Mouse (Mus musculus) limb, embryonic 13.5 days (tissue): Measurements from ENCODE around the gene Vezt. TPM values are rescaled to one million over a fixed set of nuclear protein-coding genes. Genes with fewer than 3 reads are reported as not detected.
A peak's percentile ranks its signal among the peaks of the same experiment; 100 is the strongest.

Experiments
- ATAC-seq: fragments of 200-750 bp; cut with Nextera tagmentation; 2 replicates; pipeline ENCODE4 v1.8.0; 2017; ENCODE audit warnings: low read depth, moderate number of reproducible peaks, moderate TSS enrichment; ENCODE audit not compliant: low FRiP score
- H3K27ac ChIP-seq: fragments of 300-500 bp; sonication (generic); 2 replicates; pipeline ENCODE4 v1.5.1; 2015; ENCODE audit warnings: inconsistent platforms, mild to moderate bottlenecking, moderate library complexity
- H3K27me3 ChIP-seq: fragments of 300-500 bp; sonication (generic); 2 replicates; pipeline ENCODE4 v1.6.1; 2015; ENCODE audit warnings: mild to moderate bottlenecking, inconsistent platforms
- H3K36me3 ChIP-seq: fragments of 300-500 bp; sonication (generic); 2 replicates; pipeline ENCODE4 v1.6.1; 2015; ENCODE audit warnings: inconsistent platforms, mild to moderate bottlenecking, moderate library complexity
- H3K4me1 ChIP-seq: fragments of 300-500 bp; sonication (generic); 2 replicates; pipeline ENCODE4 v1.6.1; 2015; ENCODE audit warnings: inconsistent platforms
- H3K4me2 ChIP-seq: fragments of 300-500 bp; sonication (generic); replicated peaks from 2 replicates; pipeline ENCODE4 v1.6.1; 2015; ENCODE audit warnings: inconsistent platforms, mild to moderate bottlenecking, moderate library complexity
- H3K4me3 ChIP-seq: fragments of 300-500 bp; sonication (generic); 2 replicates; pipeline ENCODE4 v1.5.1; 2015; ENCODE audit warnings: moderate library complexity, mild to moderate bottlenecking, inconsistent platforms
- H3K9ac ChIP-seq: fragments of 300-500 bp; sonication (generic); 2 replicates; pipeline ENCODE4 v1.6.1; 2015; ENCODE audit warnings: mild to moderate bottlenecking, inconsistent platforms
- H3K9me3 ChIP-seq: fragments of 300-500 bp; sonication (generic); 2 replicates; pipeline ENCODE4 v1.6.1; 2016; ENCODE audit warnings: inconsistent platforms
- WGBS: fragments of 180-500 bp; shearing (Covaris S2); methylation state at CpG from one replicate; pipeline ENCODE4 v1.1.7; 2015; 5-methylcytosine and 5-hydroxymethylcytosine counted together
- polyA plus RNA-seq: library from polyadenylated mRNA; unstranded; fragments of >200 nt; fragmentation: Nextera tagmentation; extraction: Ambion mirVana; gene quantifications from 2 replicates; pipeline ENCODE4 v1.2.1, GENCODE M21; 2015

The Vezt gene
- polyA plus RNA-seq, 1 experiment from 2014 or later, result 28.0 TPM

GRCm38 (mm10) chr10:93918087-93918486, 117.5 kb downstream of the Vezt start:
- no peaks in the 10 kb centered on the region for H3K36me3 ChIP-seq
- H3K27me3 ChIP-seq, result 0 out of 2 replicates have a peak, but pooled peaks cover 7% of the 10 kb centered on the region
- no peak overlapping the region for H3K4me2 ChIP-seq
- H3K4me1 ChIP-seq, result peaks cover 21% of the 10 kb centered on the region
- H3K27ac ChIP-seq, result no peak overlapping the region
- H3K9ac ChIP-seq, result no peak overlapping the region
- no peak for ATAC-seq
- H3K9me3 ChIP-seq, result no peaks in the 10 kb centered on the region
- no peak overlapping the region for H3K4me3 ChIP-seq
- WGBS, result 76% methylated on average over 2 of the region's 2 CpGs

GRCm38 (mm10) chr10:93916778-93917177, 118.8 kb downstream of the Vezt start:
- no peaks in the 10 kb centered on the region for H3K36me3 ChIP-seq
- H3K9ac ChIP-seq, result no peak overlapping the region
- H3K9me3 ChIP-seq, result no peaks in the 10 kb centered on the region
- no peak overlapping the region for H3K27ac ChIP-seq
- H3K4me1 ChIP-seq, result peaks cover 21% of the 10 kb centered on the region
- no peak overlapping the region for H3K4me3 ChIP-seq
- 0 out of 2 replicates have a peak, but pooled peaks cover 7% of the 10 kb centered on the region for H3K27me3 ChIP-seq
- H3K4me2 ChIP-seq, result no peak overlapping the region
- WGBS, result 83% methylated on average over 2 of the region's 2 CpGs
- ATAC-seq, result no peak

GRCm38 (mm10) chr10:93915531-93916275, 119.9 kb downstream of the Vezt start:
- H3K4me2 ChIP-seq, result peak overlapping the region; percentile 38
- no peak for ATAC-seq

GRCm38 (mm10) chr10:93913525-93913924, 122.1 kb downstream of the Vezt start:
- H3K36me3 ChIP-seq, result no peaks in the 10 kb centered on the region
- 88% methylated on average over 5 of the region's 5 CpGs for WGBS
- no peak overlapping the region for H3K27ac ChIP-seq
- H3K4me2 ChIP-seq, result no peak overlapping the region
- no peak overlapping the region for H3K4me3 ChIP-seq
- no peak overlapping the region for H3K9ac ChIP-seq
- H3K27me3 ChIP-seq, result 0 out of 2 replicates have a peak, but pooled peaks cover 7% of the 10 kb centered on the region
- H3K9me3 ChIP-seq, result no peaks in the 10 kb centered on the region
- H3K4me1 ChIP-seq, result peaks cover 12% of the 10 kb centered on the region
- ATAC-seq, result no peak

More at GRCm38 (mm10) chr10:93915531-93916275, 119.9 kb downstream of the Vezt start:
- H3K9me3 ChIP-seq, result no peaks in the 10 kb centered on the region
- H3K27me3 ChIP-seq, result 0 out of 2 replicates have a peak, but pooled peaks cover 7% of the 10 kb centered on the region
- no peaks in the 10 kb centered on the region for H3K36me3 ChIP-seq
- 22% methylated on average over 11 of the region's 11 CpGs for WGBS
- no peak overlapping the region for H3K9ac ChIP-seq
- peaks cover 21% of the 10 kb centered on the region for H3K4me1 ChIP-seq
- H3K27ac ChIP-seq, result 0 out of 2 replicates have a peak overlapping the region, but pooled peaks have one; percentile 22
- no peak overlapping the region for H3K4me3 ChIP-seq

- 0 out of 2 replicates have a peak, but pooled peaks cover 7% of the 10 kb centered on the region for H3K27me3 ChIP-seq
- H3K9me3 ChIP-seq, result no peaks in the 10 kb centered on the region
- H3K36me3 ChIP-seq, result no peaks in the 10 kb centered on the region
- H3K27ac ChIP-seq, result no peak overlapping the region
- H3K9ac ChIP-seq, result no peak overlapping the region
- no peak for ATAC-seq
- peaks cover 11% of the 10 kb centered on the region for H3K4me1 ChIP-seq
- H3K4me3 ChIP-seq, result no peak overlapping the region
- no peak overlapping the region for H3K4me2 ChIP-seq
- WGBS, result 88% methylated on average over 1 of the region's 1 CpGs
Observed at GRCm38 (mm10) chr10:93912917-93913316, 122.7 kb downstream of the Vezt start.

GRCm38 (mm10) chr10:93912136-93912855, 123.3 kb downstream of the Vezt start:
- no peak overlapping the region for H3K4me2 ChIP-seq
- H3K4me3 ChIP-seq, result no peak overlapping the region
- H3K27ac ChIP-seq, result no peak overlapping the region
- H3K9ac ChIP-seq, result no peak overlapping the region
- 89% methylated on average over 5 of the region's 5 CpGs for WGBS
- no peaks in the 10 kb centered on the region for H3K36me3 ChIP-seq
- H3K9me3 ChIP-seq, result no peaks in the 10 kb centered on the region
- ATAC-seq, result no peak
- peaks cover 15% of the 10 kb centered on the region for H3K4me1 ChIP-seq
- 0 out of 2 replicates have a peak, but pooled peaks cover 7% of the 10 kb centered on the region for H3K27me3 ChIP-seq

GRCm38 (mm10) chr10:93911326-93911725, 124.3 kb downstream of the Vezt start:
- H3K4me1 ChIP-seq, result peaks cover 19% of the 10 kb centered on the region
- ATAC-seq, result no peak
- WGBS, result 74% methylated on average over 5 of the region's 5 CpGs
- H3K36me3 ChIP-seq, result no peaks in the 10 kb centered on the region
- no peak overlapping the region for H3K4me3 ChIP-seq
- 0 out of 2 replicates have a peak, but pooled peaks cover 7% of the 10 kb centered on the region for H3K27me3 ChIP-seq
- no peak overlapping the region for H3K4me2 ChIP-seq
- H3K9ac ChIP-seq, result no peak overlapping the region
- H3K27ac ChIP-seq, result no peak overlapping the region
- H3K9me3 ChIP-seq, result no peaks in the 10 kb centered on the region

- no peaks in the 10 kb centered on the region for H3K9me3 ChIP-seq
- H3K4me3 ChIP-seq, result no peak overlapping the region
- H3K4me2 ChIP-seq, result no peak overlapping the region
- H3K27me3 ChIP-seq, result 0 out of 2 replicates have a peak, but pooled peaks cover 6% of the 10 kb centered on the region
- no peak for ATAC-seq
- H3K9ac ChIP-seq, result no peak overlapping the region
- no peaks in the 10 kb centered on the region for H3K36me3 ChIP-seq
- no peak overlapping the region for H3K27ac ChIP-seq
- 20% methylated on average over 5 of the region's 5 CpGs for WGBS
- H3K4me1 ChIP-seq, result peaks cover 8% of the 10 kb centered on the region
Observed at GRCm38 (mm10) chr10:93909811-93910446, 125.7 kb downstream of the Vezt start.

GRCm38 (mm10) chr10:93909015-93909414, 126.6 kb downstream of the Vezt start:
- Histone ChIP-seq H3K9ac (no peak overlapping the region), H3K27me3 (no peaks in the 10 kb centered on the region), H3K27ac (no peak overlapping the region), H3K4me2 (no peak overlapping the region), H3K9me3 (no peaks in the 10 kb centered on the region), H3K4me3 (no peak overlapping the region), H3K4me1 (peaks cover 8% of the 10 kb centered on the region), H3K36me3 (no peaks in the 10 kb centered on the region)
- no peak for ATAC-seq
- 81% methylated on average over 1 of the region's 1 CpGs for WGBS

GRCm38 (mm10) chr10:93908540-93908939, 127.1 kb downstream of the Vezt start:
- Histone ChIP-seq H3K9ac (no peak overlapping the region), H3K9me3 (no peaks in the 10 kb centered on the region), H3K4me1 (peaks cover 8% of the 10 kb centered on the region), H3K4me3 (no peak overlapping the region), H3K27me3 (no peaks in the 10 kb centered on the region), H3K4me2 (no peak overlapping the region), H3K36me3 (no peaks in the 10 kb centered on the region), H3K27ac (no peak overlapping the region)
- ATAC-seq, result no peak
- 90% methylated on average over 7 of the region's 7 CpGs for WGBS

- 25% methylated on average over 10 of the region's 10 CpGs for WGBS
- no peak overlapping the region for H3K27ac ChIP-seq
Observed at GRCm38 (mm10) chr10:93907376-93907775, 128.2 kb downstream of the Vezt start.

GRCm38 (mm10) chr10:93899907-93900306, 135.7 kb downstream of the Vezt start:
- no peak for ATAC-seq
- 86% methylated on average over 11 of the region's 11 CpGs for WGBS
- H3K27ac ChIP-seq, result no peak overlapping the region

More at GRCm38 (mm10) chr10:93907376-93907775, 128.2 kb downstream of the Vezt start:
- H3K36me3 ChIP-seq, result no peaks in the 10 kb centered on the region
- H3K4me1 ChIP-seq, result peaks cover 8% of the 10 kb centered on the region
- H3K4me2 ChIP-seq, result no peak overlapping the region
- H3K27me3 ChIP-seq, result no peaks in the 10 kb centered on the region
- no peak overlapping the region for H3K4me3 ChIP-seq
- no peak overlapping the region for H3K9ac ChIP-seq
- ATAC-seq, result no peak
- no peaks in the 10 kb centered on the region for H3K9me3 ChIP-seq

More at GRCm38 (mm10) chr10:93899907-93900306, 135.7 kb downstream of the Vezt start:
- no peaks in the 10 kb centered on the region for H3K27me3 ChIP-seq
- no peaks in the 10 kb centered on the region for H3K9me3 ChIP-seq
- H3K4me2 ChIP-seq, result no peak overlapping the region
- no peaks in the 10 kb centered on the region for H3K36me3 ChIP-seq
- no peak overlapping the region for H3K4me3 ChIP-seq
- no peak overlapping the region for H3K9ac ChIP-seq
- no peaks in the 10 kb centered on the region for H3K4me1 ChIP-seq
